Mouse (Mus musculus): ENCODE measurements around the gene Grk2. TPM values are rescaled to one million over a fixed set of nuclear protein-coding genes. Genes with fewer than 3 reads are reported as not detected.
"Not testable (repeated sequence)": the region's sequence is repeated elsewhere in the genome, so short reads cannot be mapped to it uniquely, and the experiment has no call there.

Grk2 gene
- polyA plus RNA-seq, 1 experiment, result 120 TPM

GRCm38 (mm10) chr19:4263702-4264101 is 42.3 kb downstream of the Grk2 start:
- no peak for TF ChIP-seq CTCF (IDR thresholded peaks at IDR 0.05; ENCODE audit: insufficient read depth, low read length)
- no peak for TF ChIP-seq POLR2A (IDR thresholded peaks at IDR 0.05; ENCODE audit: borderline replicate concordance, extremely low read depth, low read depth, low read length)
- no peak for DNase-seq
- Histone ChIP-seq H3K4me3 (replicated peaks; ENCODE audit: extremely low read depth, low read depth, low read length) (no peak overlapping the region), H3K4me1 (ENCODE audit: control insufficient read depth, insufficient read depth, low read length) (peaks cover 4% of the 10 kb centered on the region)
- WGBS, result 69% methylated on average over 14 of the region's 14 CpGs

GRCm38 (mm10) chr19:4262756-4263155 is 43.3 kb downstream of the Grk2 start:
- Histone ChIP-seq H3K4me1 (ENCODE audit: control insufficient read depth, insufficient read depth, low read length) (no peaks in the 10 kb centered on the region), H3K4me3 (replicated peaks; ENCODE audit: extremely low read depth, low read depth, low read length) (no peak overlapping the region)
- TF ChIP-seq POLR2A (IDR thresholded peaks at IDR 0.05; ENCODE audit: borderline replicate concordance, extremely low read depth, low read depth, low read length), result no peak
- no peak for TF ChIP-seq CTCF (IDR thresholded peaks at IDR 0.05; ENCODE audit: insufficient read depth, low read length)
- WGBS, result 51% methylated on average over 6 of the region's 6 CpGs
- no peak for DNase-seq

- H3K4me1 ChIP-seq (ENCODE audit: control insufficient read depth, insufficient read depth, low read length), result no peaks in the 10 kb centered on the region; the same call in 1 of the 2 replicates
- H3K4me3 ChIP-seq (replicated peaks; ENCODE audit: extremely low read depth, low read depth, low read length), result no peak overlapping the region
- 63% methylated on average over 8 of the region's 8 CpGs for WGBS
- TF ChIP-seq POLR2A (IDR thresholded peaks at IDR 0.05; ENCODE audit: borderline replicate concordance, extremely low read depth, low read depth, low read length), result no peak
- no peak for TF ChIP-seq CTCF (IDR thresholded peaks at IDR 0.05; ENCODE audit: insufficient read depth, low read length)
- no peak for DNase-seq
These were observed 44.9 kb downstream of the Grk2 start for GRCm38 (mm10) chr19:4261038-4261698.

- no peak for DNase-seq
- no peak for TF ChIP-seq CTCF (IDR thresholded peaks at IDR 0.05; ENCODE audit: insufficient read depth, low read length)
- no peak for TF ChIP-seq POLR2A (IDR thresholded peaks at IDR 0.05; ENCODE audit: borderline replicate concordance, extremely low read depth, low read depth, low read length)
- peak overlapping the region; percentile 6 for H3K4me3 ChIP-seq (replicated peaks; ENCODE audit: extremely low read depth, low read depth, low read length)
- WGBS, result 27% methylated on average over 12 of the region's 12 CpGs
- H3K4me1 ChIP-seq (ENCODE audit: control insufficient read depth, insufficient read depth, low read length), result no peaks in the 10 kb centered on the region; the same call in 1 of the 2 replicates
These were observed 48.1 kb downstream of the Grk2 start for GRCm38 (mm10) chr19:4257897-4258252.

GRCm38 (mm10) chr19:4257216-4257896 is 48.7 kb downstream of the Grk2 start:
- Histone ChIP-seq H3K4me3 (replicated peaks; ENCODE audit: extremely low read depth, low read depth, low read length) (peak overlapping the region; percentile 72), H3K4me1 (ENCODE audit: control insufficient read depth, insufficient read depth, low read length) (no peaks in the 10 kb centered on the region; the same call in 1 of the 2 replicates)
- TF ChIP-seq POLR2A (IDR thresholded peaks at IDR 0.05; ENCODE audit: borderline replicate concordance, extremely low read depth, low read depth, low read length), result no peak
- TF ChIP-seq CTCF (IDR thresholded peaks at IDR 0.05; ENCODE audit: insufficient read depth, low read length), result peak; percentile 85
- peak; percentile 89 for DNase-seq
- WGBS, result under 1% methylated on average over 41 of the region's 41 CpGs

- Histone ChIP-seq H3K4me3 (replicated peaks; ENCODE audit: extremely low read depth, low read depth, low read length) (no peak overlapping the region), H3K4me1 (ENCODE audit: control insufficient read depth, insufficient read depth, low read length) (no peaks in the 10 kb centered on the region; the same call in 1 of the 2 replicates)
- WGBS, result 79% methylated on average over 11 of the region's 11 CpGs
- DNase-seq, result no peak
- TF ChIP-seq CTCF (IDR thresholded peaks at IDR 0.05; ENCODE audit: insufficient read depth, low read length) (peak; percentile 15; the same call in 1 of the 2 replicates), POLR2A (IDR thresholded peaks at IDR 0.05; ENCODE audit: borderline replicate concordance, extremely low read depth, low read depth, low read length) (no peak)
These were observed 50.3 kb downstream of the Grk2 start for GRCm38 (mm10) chr19:4255583-4256162.

- Histone ChIP-seq H3K4me1 (ENCODE audit: control insufficient read depth, insufficient read depth, low read length) (no peaks in the 10 kb centered on the region; the same call in 1 of the 2 replicates), H3K4me3 (replicated peaks; ENCODE audit: extremely low read depth, low read depth, low read length) (no peak overlapping the region)
- no peak for DNase-seq
- TF ChIP-seq POLR2A (IDR thresholded peaks at IDR 0.05; ENCODE audit: borderline replicate concordance, extremely low read depth, low read depth, low read length) (no peak), CTCF (IDR thresholded peaks at IDR 0.05; ENCODE audit: insufficient read depth, low read length) (no peak)
- WGBS, result 93% methylated on average over 7 of the region's 7 CpGs
These were observed 51.8 kb downstream of the Grk2 start for GRCm38 (mm10) chr19:4254230-4254629.

GRCm38 (mm10) chr19:4248683-4249082 is 57.3 kb downstream of the Grk2 start:
- not testable (repeated sequence) for H3K4me1 ChIP-seq (ENCODE audit: control insufficient read depth, insufficient read depth, low read length); H3K4me3 ChIP-seq (replicated peaks; ENCODE audit: extremely low read depth, low read depth, low read length); DNase-seq
- WGBS, result 65% methylated on average over 1 of the region's 1 CpGs

GRCm38 (mm10) chr19:4247010-4247409 is 59.0 kb downstream of the Grk2 start:
- 51% methylated on average over 1 of the region's 1 CpGs for WGBS
- Histone ChIP-seq H3K4me1 (ENCODE audit: control insufficient read depth, insufficient read depth, low read length) (no peaks in the 10 kb centered on the region), H3K4me3 (replicated peaks; ENCODE audit: extremely low read depth, low read depth, low read length) (no peak overlapping the region)
- TF ChIP-seq CTCF (IDR thresholded peaks at IDR 0.05; ENCODE audit: insufficient read depth, low read length), result no peak
- no peak for TF ChIP-seq POLR2A (IDR thresholded peaks at IDR 0.05; ENCODE audit: borderline replicate concordance, extremely low read depth, low read depth, low read length)
- no peak for DNase-seq

GRCm38 (mm10) chr19:4244775-4245174 is 61.2 kb downstream of the Grk2 start:
- H3K4me3 ChIP-seq (replicated peaks; ENCODE audit: extremely low read depth, low read depth, low read length), result no peak overlapping the region
- no peaks in the 10 kb centered on the region for H3K4me1 ChIP-seq (ENCODE audit: control insufficient read depth, insufficient read depth, low read length)
- WGBS, result 80% methylated on average over 6 of the region's 6 CpGs
- DNase-seq, result no peak
- TF ChIP-seq POLR2A (IDR thresholded peaks at IDR 0.05; ENCODE audit: borderline replicate concordance, extremely low read depth, low read depth, low read length), result no peak
- TF ChIP-seq CTCF (IDR thresholded peaks at IDR 0.05; ENCODE audit: insufficient read depth, low read length), result no peak
